Mouse (Mus musculus) lung, postnatal 0 days (tissue): ENCODE measurements around the gene Flot1. TPM values are rescaled to one million over a fixed set of nuclear protein-coding genes. Genes with fewer than 3 reads are reported as not detected.

Experiments
- ATAC-seq: fragments of 200-750 bp; cut with Nextera tagmentation; 2 replicates; pipeline ENCODE4 v1.8.0; 2017; ENCODE audit warnings: moderate library complexity
- DNase-seq: peaks from one replicate; pipeline ENCODE4 v3.0.0-alpha.2; 2016; ENCODE audit warnings: low spot score
- H3K27ac ChIP-seq: fragments of 300-500 bp; sonication (generic); 2 replicates; pipeline ENCODE4 v1.5.1; 2014; ENCODE audit warnings: antibody characterized with exemption, mild to moderate bottlenecking, low read length, mixed read lengths
- H3K27me3 ChIP-seq: fragments of 300-500 bp; sonication (generic); replicated peaks from 2 replicates; pipeline ENCODE4 v1.6.1; 2014; ENCODE audit warnings: low read length, mixed read lengths; ENCODE audit not compliant: insufficient read depth
- H3K36me3 ChIP-seq: fragments of 300-500 bp; sonication (generic); 2 replicates; pipeline ENCODE4 v1.6.1; 2014; ENCODE audit warnings: low read length, mixed read lengths; ENCODE audit not compliant: insufficient read depth
- H3K4me1 ChIP-seq: fragments of 300-500 bp; sonication (generic); 2 replicates; pipeline ENCODE4 v1.6.1; 2014; ENCODE audit warnings: antibody characterized with exemption, low read depth, low read length, mixed read lengths; ENCODE audit not compliant: insufficient read depth
- H3K4me2 ChIP-seq: fragments of 300-500 bp; sonication (generic); replicated peaks from 2 replicates; pipeline ENCODE4 v1.6.1; 2014; ENCODE audit warnings: low read depth, mild to moderate bottlenecking, low read length, moderate library complexity, mixed read lengths
- H3K4me3 ChIP-seq: fragments of 300-500 bp; sonication (generic); 2 replicates; pipeline ENCODE4 v1.5.1; 2014; ENCODE audit warnings: low read depth, low read length
- H3K9ac ChIP-seq: fragments of 300-500 bp; sonication (generic); replicated peaks from 2 replicates; pipeline ENCODE4 v1.6.1; 2014; ENCODE audit warnings: low read depth, mild to moderate bottlenecking
- H3K9me3 ChIP-seq: fragments of 300-500 bp; sonication (generic); 2 replicates; pipeline ENCODE4 v1.6.1; 2016; ENCODE audit warnings: low read length, mixed read lengths
- CTCF ChIP-seq: IDR thresholded peaks from 2 replicates; pipeline ENCODE4 v1.5.1; 2016; ENCODE audit warnings: antibody characterized with exemption, mild to moderate bottlenecking
- EP300 ChIP-seq: IDR thresholded peaks from 2 replicates; pipeline ENCODE4 v1.6.1; 2016; ENCODE audit warnings: antibody characterized with exemption, mild to moderate bottlenecking, control low read depth
- WGBS: fragments of 180-500 bp; shearing (Covaris S2); extraction: QIAGEN DNeasy Blood & Tissue Kit; methylation state at CpG from one replicate; pipeline ENCODE4 v1.1.7; 2014; 5-methylcytosine and 5-hydroxymethylcytosine counted together
- polyA plus RNA-seq: library from polyadenylated mRNA; unstranded; fragments of >200 nt; fragmentation: Nextera tagmentation; extraction: Ambion mirVana; gene quantifications from 2 replicates; pipeline ENCODE4 v1.2.1, GENCODE M21; 2015

Gene Flot1
- polyA plus RNA-seq, 1 experiment from 2014 or later, result 106 TPM

DNA sequence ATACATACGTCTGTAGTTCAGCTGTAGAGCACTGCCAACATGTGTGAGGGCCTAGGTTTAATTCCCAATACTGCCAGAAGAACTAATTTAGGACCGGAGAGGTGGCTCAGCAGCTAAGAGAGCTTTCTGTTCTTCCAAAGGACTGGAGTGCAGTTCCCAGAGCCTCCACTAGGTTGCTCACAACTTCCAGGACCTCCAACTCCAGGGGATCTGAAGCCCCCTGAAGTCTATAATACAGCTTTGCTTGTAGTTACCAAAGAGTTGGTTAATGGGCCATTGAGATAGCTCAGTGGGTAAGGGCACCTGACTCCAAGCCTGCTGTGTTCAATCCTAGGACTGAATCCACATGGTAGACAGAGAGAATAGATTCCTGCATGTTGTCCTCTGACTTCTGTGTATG is 40.6 kb upstream of the Flot1 start:
- DNase-seq (no peak), ATAC-seq (no peak)
- no peaks in the 10 kb centered on the region for H3K36me3 ChIP-seq
- 68% methylated on average over 2 of the region's 2 CpGs for WGBS
- no peaks in the 10 kb centered on the region for H3K27me3 ChIP-seq
- H3K27ac ChIP-seq, result no peak overlapping the region
- H3K9me3 ChIP-seq, result no peaks in the 10 kb centered on the region
- H3K4me1 ChIP-seq, result peaks cover 9% of the 10 kb centered on the region; the same call in 1 of the 2 replicates
- TF ChIP-seq EP300, result no peak
- peak; percentile 55 for TF ChIP-seq CTCF
- H3K4me2 ChIP-seq, result no peak overlapping the region
- no peak overlapping the region for H3K4me3 ChIP-seq
- H3K9ac ChIP-seq, result no peak overlapping the region

DNA sequence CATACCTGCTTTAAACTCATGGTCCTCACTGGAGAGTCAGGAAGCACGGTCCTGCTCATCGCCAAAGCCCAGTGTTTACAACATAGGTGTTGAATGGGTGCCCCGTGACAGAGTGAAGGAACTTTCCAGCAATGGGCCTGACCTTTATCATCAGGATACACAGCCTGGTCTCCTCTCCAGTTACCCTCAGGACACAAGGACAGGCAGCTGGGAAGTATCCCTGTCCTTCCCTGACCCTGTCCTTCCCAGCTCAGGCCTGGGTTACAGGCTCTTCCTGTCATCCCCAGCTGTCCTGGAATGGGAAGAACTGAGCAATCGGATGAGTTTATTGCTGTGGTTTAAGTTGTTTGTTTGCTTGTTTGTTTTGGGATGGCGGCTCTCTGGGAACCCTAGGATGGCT is 40.1 kb upstream of the Flot1 start:
- Histone ChIP-seq H3K27me3 (no peaks in the 10 kb centered on the region), H3K36me3 (no peaks in the 10 kb centered on the region), H3K4me1 (peaks cover 9% of the 10 kb centered on the region; the same call in 1 of the 2 replicates), H3K9ac (no peak overlapping the region), H3K27ac (no peak overlapping the region), H3K4me3 (no peak overlapping the region), H3K4me2 (no peak overlapping the region), H3K9me3 (no peaks in the 10 kb centered on the region)
- ATAC-seq (no peak), DNase-seq (no peak)
- WGBS, result 73% methylated on average over 5 of the region's 5 CpGs
- no peak for TF ChIP-seq CTCF
- TF ChIP-seq EP300, result no peak

DNA sequence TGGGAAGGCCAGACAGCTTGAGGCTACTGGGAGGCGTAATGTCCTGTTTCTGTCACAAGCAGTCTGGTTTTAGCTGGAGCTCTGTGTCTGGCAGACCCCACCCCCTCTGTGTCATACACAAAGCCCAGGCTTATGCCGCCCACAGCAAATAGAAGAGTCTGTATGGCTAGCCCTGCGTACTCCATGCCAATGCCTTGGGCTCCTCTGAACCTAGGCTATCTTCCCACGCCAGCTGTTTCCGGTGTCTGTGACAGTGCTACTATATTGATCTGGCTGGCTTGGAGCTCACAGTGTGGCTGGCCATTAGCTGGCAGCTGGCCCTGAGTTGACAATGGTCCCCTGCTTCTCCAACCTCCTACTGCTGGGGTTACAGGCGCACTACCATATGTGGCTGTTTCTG is 39.1 kb upstream of the Flot1 start:
- Histone ChIP-seq H3K9ac (no peak overlapping the region), H3K9me3 (no peaks in the 10 kb centered on the region), H3K36me3 (no peaks in the 10 kb centered on the region), H3K4me1 (peaks cover 5% of the 10 kb centered on the region; the same call in 1 of the 2 replicates), H3K4me2 (no peak overlapping the region), H3K4me3 (no peak overlapping the region), H3K27ac (no peak overlapping the region), H3K27me3 (no peaks in the 10 kb centered on the region)
- ATAC-seq (peak; percentile 87), DNase-seq (peak; percentile 63)
- WGBS, result 72% methylated on average over 6 of the region's 6 CpGs
- no peak for TF ChIP-seq CTCF
- TF ChIP-seq EP300, result peak; percentile 44; the same call in 1 of the 2 replicates

DNA sequence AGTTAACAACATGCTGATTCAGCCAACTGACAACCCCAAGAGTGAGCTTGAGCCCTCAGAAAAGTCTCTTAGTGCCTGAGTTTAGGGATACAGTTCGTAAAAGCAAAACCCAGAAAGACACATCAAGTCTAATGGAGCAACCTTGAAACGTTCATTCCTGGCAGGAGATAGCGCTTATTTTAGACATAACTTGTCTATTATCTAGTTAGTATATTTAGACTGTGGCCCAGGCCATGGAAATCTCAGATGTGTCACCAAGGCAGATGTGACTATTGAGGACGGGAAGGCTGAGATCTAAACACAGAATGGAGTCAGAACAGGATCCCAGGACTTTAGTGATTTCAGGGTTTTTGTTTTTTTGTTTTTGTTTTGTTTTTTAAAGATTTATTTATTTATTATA is 37.9 kb upstream of the Flot1 start:
- no peaks in the 10 kb centered on the region for H3K4me1 ChIP-seq
- no peak overlapping the region for H3K9ac ChIP-seq
- WGBS, result 78% methylated on average over 4 of the region's 4 CpGs
- H3K27me3 ChIP-seq, result no peaks in the 10 kb centered on the region
- H3K36me3 ChIP-seq, result no peaks in the 10 kb centered on the region
- no peak overlapping the region for H3K4me3 ChIP-seq
- H3K9me3 ChIP-seq, result no peaks in the 10 kb centered on the region
- DNase-seq (no peak), ATAC-seq (no peak)
- H3K27ac ChIP-seq, result no peak overlapping the region
- no peak overlapping the region for H3K4me2 ChIP-seq
- TF ChIP-seq CTCF (no peak), EP300 (no peak)

DNA sequence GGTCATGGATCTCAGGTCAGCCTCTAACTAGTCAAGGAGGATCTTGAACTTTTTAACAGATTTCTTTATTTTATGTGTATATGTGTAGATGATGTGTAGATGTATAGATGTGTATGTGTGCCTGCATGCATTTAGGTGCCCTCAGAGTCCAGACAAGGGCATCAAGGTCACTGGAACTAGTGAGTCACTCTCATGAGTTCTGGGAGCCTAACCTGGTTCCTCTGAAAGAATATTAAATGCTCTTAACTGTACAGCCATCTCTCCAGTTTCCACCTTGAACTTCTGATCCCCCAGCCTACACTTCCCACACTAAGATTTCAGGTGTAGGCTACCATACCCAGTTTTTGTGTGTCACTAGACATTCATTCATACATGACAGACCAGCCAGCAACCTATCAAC is 35.5 kb upstream of the Flot1 start:
- Histone ChIP-seq H3K9me3 (no peaks in the 10 kb centered on the region), H3K27ac (no peak overlapping the region), H3K36me3 (no peaks in the 10 kb centered on the region), H3K27me3 (no peaks in the 10 kb centered on the region), H3K4me1 (no peaks in the 10 kb centered on the region), H3K4me3 (no peak overlapping the region), H3K4me2 (no peak overlapping the region), H3K9ac (no peak overlapping the region)
- no peak for DNase-seq
- no peak for ATAC-seq
- TF ChIP-seq CTCF (no peak), EP300 (no peak)

DNA sequence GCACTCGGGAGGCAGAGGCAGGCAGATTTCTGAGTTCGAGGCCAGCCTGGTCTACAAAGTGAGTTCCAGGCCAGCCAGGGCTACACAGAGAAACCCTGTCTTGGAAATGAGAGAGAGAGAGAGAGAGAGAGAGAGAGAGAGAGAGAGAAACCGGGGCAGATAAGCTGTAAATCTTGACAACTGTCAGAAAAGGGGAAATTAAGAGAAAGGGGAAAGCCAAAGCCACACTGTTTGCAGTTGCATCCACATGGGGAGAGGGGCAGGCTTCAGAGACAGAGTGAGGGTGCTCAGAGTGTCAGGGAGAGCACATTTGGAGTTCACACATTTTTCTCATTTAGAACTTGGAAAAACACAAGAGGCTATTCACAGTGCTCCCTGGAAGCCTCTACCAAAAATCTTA is 35.0 kb upstream of the Flot1 start:
- WGBS, result 64% methylated on average over 3 of the region's 3 CpGs

DNA sequence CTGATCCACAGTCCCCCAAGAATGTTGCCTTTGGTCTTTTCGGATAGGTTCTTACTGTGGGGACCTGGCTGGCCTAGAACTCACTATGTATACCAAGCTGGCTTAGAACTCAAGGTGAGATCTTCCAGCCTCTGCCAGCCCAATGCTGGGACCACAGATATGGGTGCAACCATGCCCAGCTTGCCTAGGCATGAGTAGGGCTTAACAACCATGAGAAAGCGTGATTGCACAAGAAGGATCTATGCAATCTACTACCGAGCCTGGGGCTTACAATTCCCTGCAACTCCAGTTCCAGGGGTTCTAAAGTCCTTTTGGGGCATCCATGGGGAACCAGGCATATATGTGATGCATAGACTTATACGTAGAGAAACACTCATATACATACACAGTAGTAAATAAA is 32.1 kb upstream of the Flot1 start:
- TF ChIP-seq CTCF (no peak), EP300 (no peak)
- 82% methylated on average over 4 of the region's 4 CpGs for WGBS

More for the DNA sequence above, 35.0 kb upstream of the Flot1 start:
- H3K27me3 ChIP-seq, result no peaks in the 10 kb centered on the region
- H3K36me3 ChIP-seq, result no peaks in the 10 kb centered on the region
- no peak overlapping the region for H3K9ac ChIP-seq
- H3K4me1 ChIP-seq, result no peaks in the 10 kb centered on the region
- no peak for DNase-seq
- H3K4me3 ChIP-seq, result no peak overlapping the region
- ATAC-seq, result no peak
- TF ChIP-seq EP300 (no peak), CTCF (no peak)
- H3K27ac ChIP-seq, result no peak overlapping the region
- no peaks in the 10 kb centered on the region for H3K9me3 ChIP-seq
- no peak overlapping the region for H3K4me2 ChIP-seq

More for the DNA sequence above, 32.1 kb upstream of the Flot1 start:
- H3K4me2 ChIP-seq, result no peak overlapping the region
- H3K4me3 ChIP-seq, result no peak overlapping the region
- H3K9me3 ChIP-seq, result no peaks in the 10 kb centered on the region
- no peaks in the 10 kb centered on the region for H3K36me3 ChIP-seq
- ATAC-seq (no peak), DNase-seq (no peak)
- no peak overlapping the region for H3K9ac ChIP-seq
- H3K4me1 ChIP-seq, result no peaks in the 10 kb centered on the region
- no peaks in the 10 kb centered on the region for H3K27me3 ChIP-seq
- H3K27ac ChIP-seq, result no peak overlapping the region
